Mouse (Mus musculus) stomach, embryonic 16.5 days (tissue): Measurements from ENCODE around the gene Mllt1. TPM values are rescaled to one million over a fixed set of nuclear protein-coding genes. Genes with fewer than 3 reads are reported as not detected.

Source experiments
- ATAC-seq: fragments of 200-750 bp; cut with Nextera tagmentation; 2 replicates; pipeline ENCODE4 v1.8.0; 2017; ENCODE audit warnings: moderate number of reproducible peaks, moderate TSS enrichment; ENCODE audit not compliant: insufficient read depth, low FRiP score
- H3K27ac ChIP-seq: fragments of 300-500 bp; sonication (generic); 2 replicates; pipeline ENCODE4 v1.5.1; 2014; ENCODE audit warnings: low read length
- H3K27me3 ChIP-seq: fragments of 300-500 bp; sonication (generic); 2 replicates; pipeline ENCODE4 v1.6.1; 2014; ENCODE audit warnings: low read length, control low read depth, mixed read lengths; ENCODE audit not compliant: control insufficient read depth, insufficient read depth
- H3K36me3 ChIP-seq: fragments of 300-500 bp; sonication (generic); 2 replicates; pipeline ENCODE4 v1.6.1; 2014; ENCODE audit warnings: low read length; ENCODE audit not compliant: control insufficient read depth, insufficient read depth
- H3K4me1 ChIP-seq: fragments of 300-500 bp; sonication (generic); 2 replicates; pipeline ENCODE4 v1.6.1; 2014; ENCODE audit warnings: low read length, control low read depth, mixed read lengths; ENCODE audit not compliant: control insufficient read depth, insufficient read depth
- H3K4me2 ChIP-seq: fragments of 300-500 bp; sonication (generic); 2 replicates; pipeline ENCODE4 v1.6.1; 2014; ENCODE audit warnings: low read depth, low read length, mixed read lengths
- H3K4me3 ChIP-seq: fragments of 300-500 bp; sonication (generic); replicated peaks from 2 replicates; pipeline ENCODE4 v1.5.1; 2014; ENCODE audit warnings: mild to moderate bottlenecking, low read length
- H3K9ac ChIP-seq: fragments of 300-500 bp; sonication (generic); 2 replicates; pipeline ENCODE4 v1.6.1; 2014; ENCODE audit warnings: low read length
- H3K9me3 ChIP-seq: fragments of 300-500 bp; sonication (generic); replicated peaks from 2 replicates; pipeline ENCODE4 v1.6.1; 2016; ENCODE audit warnings: low read length, control low read depth; ENCODE audit not compliant: control insufficient read depth
- WGBS: fragments of 180-500 bp; shearing (Covaris S2); extraction: QIAGEN DNeasy Blood & Tissue Kit; methylation state at CpG from one replicate; pipeline ENCODE4 v1.1.7; 2014; 5-methylcytosine and 5-hydroxymethylcytosine counted together
- polyA plus RNA-seq: library from polyadenylated mRNA; unstranded; fragments of >200 nt; fragmentation: Nextera tagmentation; extraction: Ambion mirVana; gene quantifications from 2 replicates; pipeline ENCODE4 v1.2.1, GENCODE M21; 2015

Mllt1 gene
- 22.4 and 25.5 TPM in 2 replicates for polyA plus RNA-seq

DNA sequence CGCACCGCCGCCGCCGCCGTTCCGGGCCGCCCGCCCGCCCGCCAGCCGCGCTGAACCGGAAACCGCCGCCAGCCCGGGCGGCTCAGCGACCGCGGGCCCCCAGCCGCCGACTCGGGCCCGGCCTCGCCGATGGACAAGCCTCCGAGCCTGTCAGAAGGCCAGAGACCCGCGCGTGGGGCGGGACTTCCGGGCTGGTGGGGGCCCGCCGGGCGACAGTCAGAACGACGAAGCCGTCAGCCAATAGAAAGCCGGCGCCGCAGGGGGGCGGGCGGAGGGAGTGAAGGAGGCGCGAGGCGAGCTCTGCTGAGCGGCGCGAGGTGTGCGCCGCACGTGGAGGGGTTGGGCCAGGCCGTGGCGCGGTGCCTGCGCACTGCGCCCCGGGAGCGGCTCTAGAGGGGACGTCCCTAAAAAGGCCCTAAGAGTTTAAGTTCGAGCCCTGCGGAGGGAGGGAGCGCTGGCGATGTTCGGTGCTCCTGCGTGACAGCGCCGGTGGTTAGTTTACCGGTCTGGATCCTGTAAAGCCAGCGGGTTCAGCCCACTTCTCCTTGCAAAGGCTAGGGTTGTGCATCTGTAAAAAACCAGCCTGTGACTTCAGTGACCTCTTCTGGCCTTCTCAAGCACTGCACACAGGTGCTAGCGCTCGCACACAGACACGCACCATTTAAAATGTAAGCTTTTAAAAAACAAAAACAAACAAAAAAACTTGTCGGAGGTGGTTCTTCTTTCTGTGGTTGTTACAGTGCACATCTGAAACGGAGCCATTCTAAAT, at the start of gene Mllt1:
Mllt1 (minus strand) TSS at position 53 of the 769 bp plus-strand sequence.
- H3K4me2 ChIP-seq: peak within 1 kb of the TSS; percentile 73
- H3K4me1 ChIP-seq: peaks cover 11% of the 10 kb centered on the region
- H3K9ac ChIP-seq: peak within 1 kb of the TSS; percentile 92
- no peaks in the 10 kb centered on the region for H3K27me3 ChIP-seq
- H3K9me3 ChIP-seq: no peaks in the 10 kb centered on the region
- 3% methylated on average over 76 of the region's 76 CpGs for WGBS
- peak within 1 kb of the TSS; percentile 85 for H3K4me3 ChIP-seq
- ATAC-seq: peak; percentile 99
- H3K36me3 ChIP-seq: no peaks in the 10 kb centered on the region
- H3K27ac ChIP-seq: peak within 1 kb of the TSS; percentile 60

DNA sequence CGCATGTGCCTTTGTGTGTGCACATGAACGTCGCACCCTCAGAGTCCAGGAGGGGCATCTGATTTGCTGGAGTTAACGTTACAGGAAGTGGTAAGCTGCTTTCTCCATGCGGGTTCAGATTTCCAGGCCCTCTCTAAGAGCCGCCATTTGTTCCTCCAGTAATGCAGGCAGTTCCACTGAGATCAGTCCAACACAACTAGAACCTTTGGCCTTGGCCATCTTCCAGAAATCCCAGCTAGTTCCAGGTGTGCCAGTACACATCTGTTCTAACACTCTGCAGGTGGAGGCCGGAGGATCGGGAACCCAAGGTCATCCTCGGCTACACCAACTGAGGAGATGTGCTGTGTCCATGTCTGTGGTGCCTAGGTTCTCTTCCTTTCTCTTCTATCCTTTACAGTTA, 49.7 kb upstream of the Mllt1 start:
- H3K4me3 ChIP-seq: no peak overlapping the region

DNA sequence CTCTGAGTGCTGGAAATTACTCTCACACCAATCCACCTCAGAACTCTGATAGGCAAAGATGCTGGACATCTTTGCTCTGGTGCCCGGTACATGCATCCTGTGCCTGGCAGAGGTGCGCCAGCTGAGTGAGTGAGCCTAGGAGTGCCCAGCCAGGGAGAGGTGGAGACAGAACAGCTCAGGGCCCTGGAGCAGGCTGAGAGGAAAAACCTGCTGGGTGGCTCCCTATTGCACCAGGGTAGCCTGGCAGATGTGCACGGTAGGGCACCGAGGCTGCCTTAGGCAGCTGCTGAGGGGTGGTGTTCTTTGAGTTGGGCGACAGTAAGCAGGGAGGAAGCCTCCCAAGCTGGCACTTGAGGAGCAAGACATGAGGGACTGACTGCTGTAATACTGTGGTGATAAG, 46.8 kb upstream of the Mllt1 start, which contains the start of gene Acer1:
Acer1 (minus strand) TSS at position 114 of the 400 bp plus-strand sequence.
- H3K4me1 ChIP-seq: no peaks in the 10 kb centered on the region
- WGBS: 73% methylated on average over 5 of the region's 5 CpGs
- peak; percentile 25; the same call in 1 of the 2 replicates for ATAC-seq
- no peaks in the 10 kb centered on the region for H3K9me3 ChIP-seq
- H3K4me3 ChIP-seq: no peak within 1 kb of the TSS
- no peak within 1 kb of the TSS for H3K4me2 ChIP-seq
- H3K27me3 ChIP-seq: no peaks in the 10 kb centered on the region
- no peaks in the 10 kb centered on the region for H3K36me3 ChIP-seq
- no peak within 1 kb of the TSS for H3K9ac ChIP-seq
- H3K27ac ChIP-seq: no peak within 1 kb of the TSS

More for the DNA sequence above, 49.7 kb upstream of the Mllt1 start:
- Histone ChIP-seq H3K27me3 (no peaks in the 10 kb centered on the region), H3K9me3 (no peaks in the 10 kb centered on the region), H3K27ac (no peak overlapping the region), H3K4me2 (no peak overlapping the region), H3K36me3 (no peaks in the 10 kb centered on the region), H3K4me1 (no peaks in the 10 kb centered on the region), H3K9ac (no peak overlapping the region)
- WGBS: 77% methylated on average over 9 of the region's 9 CpGs
- no peak for ATAC-seq

DNA sequence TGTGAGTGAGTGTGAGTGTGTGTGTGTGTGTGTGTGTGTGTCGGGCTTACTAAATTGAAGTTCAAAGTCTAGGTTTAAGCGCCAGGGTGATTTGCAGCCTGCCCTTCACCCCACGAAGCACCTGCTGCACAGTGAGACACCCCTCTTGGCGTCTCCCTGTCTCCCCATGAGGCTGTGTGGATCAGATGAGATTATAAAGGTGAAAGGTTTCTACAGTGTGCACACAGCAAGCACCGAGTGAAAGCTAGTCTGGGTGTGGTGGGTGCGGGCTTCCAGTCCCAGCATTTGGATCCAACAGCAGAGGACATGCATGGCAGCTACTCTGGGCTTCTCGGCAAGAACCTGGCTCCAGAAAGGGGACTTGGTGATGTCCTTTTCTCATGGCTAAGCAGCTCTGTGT, 45.8 kb upstream of the Mllt1 start:
- Histone ChIP-seq H3K4me3 (no peak overlapping the region), H3K4me2 (no peak overlapping the region), H3K9ac (no peak overlapping the region), H3K27me3 (no peaks in the 10 kb centered on the region), H3K9me3 (no peaks in the 10 kb centered on the region), H3K36me3 (no peaks in the 10 kb centered on the region), H3K4me1 (no peaks in the 10 kb centered on the region), H3K27ac (no peak overlapping the region)
- 49% methylated on average over 7 of the region's 7 CpGs for WGBS
- peak; percentile 52; the same call in 1 of the 2 replicates for ATAC-seq

DNA sequence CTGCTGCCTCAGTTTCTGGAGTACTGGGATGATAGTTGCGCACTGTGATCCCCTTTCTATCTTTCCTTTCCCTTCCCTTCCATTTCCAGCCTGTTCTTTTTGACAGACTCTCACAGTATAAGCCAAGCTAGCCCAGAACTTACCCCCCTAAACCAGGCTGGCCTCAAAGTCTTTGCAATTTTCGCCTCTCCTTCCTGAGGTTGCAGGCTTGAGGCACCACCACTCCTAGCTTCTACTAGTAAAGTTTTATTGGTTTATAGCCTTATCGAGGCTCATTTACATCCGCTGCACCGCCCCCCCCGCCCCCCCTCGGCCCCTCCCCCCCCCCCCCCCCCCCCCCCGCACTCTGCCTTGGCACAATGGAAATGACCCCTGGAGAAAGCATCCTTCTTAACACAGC, 44.3 kb upstream of the Mllt1 start:
- no peak overlapping the region for H3K4me2 ChIP-seq
- H3K36me3 ChIP-seq: no peaks in the 10 kb centered on the region
- no peak overlapping the region for H3K9ac ChIP-seq
- H3K4me3 ChIP-seq: no peak overlapping the region
- H3K4me1 ChIP-seq: no peaks in the 10 kb centered on the region
- no peak for ATAC-seq
- no peaks in the 10 kb centered on the region for H3K27me3 ChIP-seq
- no peak overlapping the region for H3K27ac ChIP-seq
- WGBS: 31% methylated on average over 7 of the region's 8 CpGs
- no peaks in the 10 kb centered on the region for H3K9me3 ChIP-seq

DNA sequence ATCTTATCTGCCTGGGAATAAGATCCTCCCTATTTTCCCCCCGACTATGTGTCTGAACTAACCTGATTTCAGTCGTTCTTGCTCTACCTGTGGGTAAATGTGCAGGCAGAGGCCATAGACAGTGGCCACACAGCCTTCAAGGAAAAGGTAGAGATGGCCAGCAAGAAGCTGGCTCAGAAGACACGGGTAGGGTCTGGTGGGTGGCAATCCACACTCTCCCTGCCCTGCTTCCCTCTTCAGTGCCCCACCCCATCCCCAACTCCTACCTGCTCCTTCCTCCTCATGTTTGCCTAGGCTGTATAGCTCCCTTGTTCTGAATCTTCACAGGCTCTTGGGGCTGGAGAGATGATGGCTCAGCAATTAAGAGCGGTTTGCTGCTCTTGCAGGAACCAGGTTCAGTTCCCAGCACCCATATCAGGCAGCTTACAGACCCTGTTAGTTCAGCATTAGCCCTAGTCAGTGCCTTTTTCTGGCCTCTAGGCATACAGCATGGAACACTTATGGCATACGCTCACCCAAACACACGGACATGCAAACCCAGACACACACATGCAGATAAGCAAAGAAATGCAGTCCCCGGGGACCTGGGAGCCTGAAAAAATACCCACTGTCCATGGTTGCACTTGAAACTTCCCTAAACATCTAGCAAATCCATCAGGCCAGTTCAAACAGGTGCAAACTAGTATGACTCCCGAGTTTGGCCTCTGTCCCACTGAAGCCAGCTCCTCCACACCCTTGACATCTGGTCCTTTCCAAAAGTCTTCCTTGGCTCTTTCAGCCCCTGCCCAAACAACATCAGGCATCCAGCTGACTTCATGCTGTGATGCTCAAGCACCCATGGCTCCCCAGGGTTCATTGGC, 41.5 kb upstream of the Mllt1 start:
- Histone ChIP-seq H3K9ac (no peak overlapping the region), H3K9me3 (no peaks in the 10 kb centered on the region), H3K4me1 (no peaks in the 10 kb centered on the region), H3K27me3 (no peaks in the 10 kb centered on the region), H3K4me3 (no peak overlapping the region), H3K4me2 (no peak overlapping the region), H3K36me3 (no peaks in the 10 kb centered on the region), H3K27ac (no peak overlapping the region)
- ATAC-seq: no peak
- 66% methylated on average over 8 of the region's 8 CpGs for WGBS

DNA sequence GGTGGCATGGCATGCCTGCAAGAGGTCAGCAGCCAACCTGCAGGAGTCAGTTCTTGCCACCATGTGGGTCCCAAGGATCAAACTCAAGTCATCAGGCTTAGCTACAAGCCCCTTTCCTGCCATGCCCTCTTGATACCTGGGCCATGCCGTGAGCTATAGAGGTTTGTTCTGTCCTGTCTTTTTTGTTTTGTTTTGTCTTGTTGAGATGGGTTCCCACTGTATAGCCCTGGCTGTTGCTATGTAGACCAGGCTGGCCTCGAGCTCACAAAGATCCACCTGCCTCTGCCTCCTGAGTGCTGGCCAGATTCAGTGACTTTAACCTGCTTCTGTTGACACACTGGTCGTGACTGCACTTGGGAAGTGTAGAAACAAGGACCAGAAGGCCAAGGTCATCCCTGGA, 40.2 kb upstream of the Mllt1 start:
- H3K4me2 ChIP-seq: no peak overlapping the region
- H3K27me3 ChIP-seq: no peaks in the 10 kb centered on the region
- no peaks in the 10 kb centered on the region for H3K4me1 ChIP-seq
- ATAC-seq: no peak
- no peak overlapping the region for H3K4me3 ChIP-seq
- 78% methylated on average over 3 of the region's 3 CpGs for WGBS
- no peak overlapping the region for H3K9ac ChIP-seq
- H3K9me3 ChIP-seq: no peaks in the 10 kb centered on the region
- no peaks in the 10 kb centered on the region for H3K36me3 ChIP-seq
- no peak overlapping the region for H3K27ac ChIP-seq

DNA sequence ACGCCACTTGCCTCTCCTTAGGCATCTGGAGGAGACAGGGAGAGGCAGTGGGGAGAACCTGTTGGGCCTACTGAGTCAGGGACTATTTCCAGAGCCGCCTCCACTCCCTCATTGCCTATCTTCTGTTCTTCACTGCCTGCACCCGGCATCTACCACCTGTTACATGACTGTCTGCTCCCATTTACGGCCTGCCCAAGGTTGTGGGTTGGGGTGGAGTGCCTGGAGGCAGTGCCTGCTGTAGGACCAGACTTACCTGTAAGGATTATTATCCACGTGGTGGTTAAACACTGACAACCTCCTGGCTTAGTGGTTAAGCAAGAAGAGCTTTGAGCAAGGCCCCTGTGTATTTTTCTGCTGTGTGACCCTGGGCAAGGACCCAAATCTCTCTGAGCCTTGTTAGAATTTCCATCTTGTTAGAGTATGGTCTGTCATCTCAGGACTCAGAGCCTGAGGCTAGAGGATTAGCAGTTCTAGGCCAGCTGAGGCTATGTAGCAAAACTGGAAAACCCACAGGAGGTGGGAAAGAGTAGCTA, 39.6 kb upstream of the Mllt1 start:
- WGBS: 63% methylated on average over 5 of the region's 5 CpGs
- ATAC-seq: no peak

More for the DNA sequence above, 39.6 kb upstream of the Mllt1 start:
- Histone ChIP-seq H3K9me3 (no peaks in the 10 kb centered on the region), H3K27ac (no peak overlapping the region), H3K9ac (no peak overlapping the region), H3K4me1 (no peaks in the 10 kb centered on the region), H3K4me3 (no peak overlapping the region), H3K27me3 (no peaks in the 10 kb centered on the region), H3K36me3 (no peaks in the 10 kb centered on the region), H3K4me2 (no peak overlapping the region)
